Mouse (Mus musculus): Measurements from ENCODE around the gene Entpd3. TPM values are rescaled to one million over a fixed set of nuclear protein-coding genes. Genes with fewer than 3 reads are reported as not detected.

The Entpd3 gene
- not detected for polyA plus RNA-seq (2014; fragmentation: Illumina TruSeq; extraction: RNeasy Lipid Tissue Mini Kit (QIAGEN cat#74804); ENCODE audit: low read depth, low replicate concordance)

GRCm38 (mm10) chr9:120539662-120540251 lies at the start of gene Entpd3:
Gene Entpd3 (plus strand): TSS chr9:120539818.

GRCm38 (mm10) chr9:120492010-120492399 lies 47.6 kb upstream of the Entpd3 start, which contains the start of gene Eif1b:
Gene Eif1b (plus strand): TSS chr9:120492232.

GRCm38 (mm10) chr9:120570741-120571592 lies 31.3 kb downstream of the Entpd3 start, which contains the start of gene Rpl14:
Gene Rpl14 (plus strand): TSS chr9:120571444.

Other genes starting within 250 kb of the Entpd3 start
- 3.3 TPM for gene Myrip, start 238.3 kb upstream of the Entpd3 start, polyA plus RNA-seq (2014; fragmentation: Illumina TruSeq; extraction: RNeasy Lipid Tissue Mini Kit (QIAGEN cat#74804); ENCODE audit: low read depth, low replicate concordance)
- gene Eif1b, start 47.6 kb upstream of the Entpd3 start, polyA plus RNA-seq (2014; fragmentation: Illumina TruSeq; extraction: RNeasy Lipid Tissue Mini Kit (QIAGEN cat#74804); ENCODE audit: low read depth, low replicate concordance) = 51.5 TPM
- 671 TPM for gene Rpl14, start 31.6 kb downstream of the Entpd3 start, polyA plus RNA-seq (2014; fragmentation: Illumina TruSeq; extraction: RNeasy Lipid Tissue Mini Kit (QIAGEN cat#74804); ENCODE audit: low read depth, low replicate concordance)

Measured in adipose tissue, adult 10 weeks (tissue).